Mouse (Mus musculus): Measurements from ENCODE around the gene Rpf1. TPM values are rescaled to one million over a fixed set of nuclear protein-coding genes. Genes with fewer than 3 reads are reported as not detected.

Gene Rpf1
- 10 to 100 TPM; 14.6 to 15.3 TPM for total RNA-seq (2021)

DNA sequence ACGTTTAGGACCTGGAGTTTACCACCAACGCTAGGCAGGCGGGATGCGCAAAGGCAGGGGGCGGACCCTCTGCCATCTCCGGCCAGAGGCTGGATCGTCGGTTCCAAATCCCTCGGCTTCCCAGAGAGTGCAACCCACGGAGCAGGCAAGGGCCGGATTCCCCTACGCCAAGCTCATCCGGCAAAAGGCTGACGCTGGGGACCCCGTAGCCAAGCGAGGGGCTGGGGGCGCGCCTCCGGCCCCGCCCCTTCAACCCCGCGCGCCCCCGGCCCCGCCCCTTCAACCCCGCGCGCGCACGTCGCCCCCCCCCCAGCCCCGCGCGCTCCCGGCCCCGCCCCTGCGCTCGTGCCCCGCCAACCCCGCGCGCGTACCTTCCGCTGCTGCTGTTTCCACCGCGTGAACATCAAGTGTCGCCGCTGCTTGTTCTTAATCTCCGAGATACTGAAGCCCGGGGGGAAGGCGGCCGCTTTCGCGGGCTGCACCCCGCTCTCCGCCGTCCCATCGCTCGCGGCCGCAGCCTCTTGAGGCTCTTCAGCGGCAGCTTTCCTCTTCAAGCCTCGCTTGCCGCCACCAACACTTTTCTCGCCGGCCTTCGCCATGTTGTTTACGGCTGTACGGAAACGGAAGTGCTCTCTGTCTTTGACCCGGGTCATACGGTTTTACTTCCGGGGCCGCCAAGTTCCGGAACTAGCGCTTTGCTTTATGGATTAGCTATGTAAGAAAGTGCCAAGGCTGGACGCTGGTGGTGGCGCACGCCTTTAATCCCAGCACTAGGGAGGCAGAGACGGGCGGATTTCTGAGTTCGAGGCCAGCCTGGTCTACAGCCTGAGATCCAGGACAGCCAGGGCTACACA lies at the start of gene Rpf1:
TSS of gene Rpf1 (minus strand) at position 632 of the 854 bp plus-strand sequence.
- intact Hi-C loops (cut with DNase I), result loop anchor here (5.0 kb wide), 1 partner anchor 261 kb away; no protein-coding TSS in a partner anchor
- DNase-seq (ENCODE audit: extremely low spot score in 1 of 2, low spot score in 2 of 2), result peak; percentile 90 to 93

DNA sequence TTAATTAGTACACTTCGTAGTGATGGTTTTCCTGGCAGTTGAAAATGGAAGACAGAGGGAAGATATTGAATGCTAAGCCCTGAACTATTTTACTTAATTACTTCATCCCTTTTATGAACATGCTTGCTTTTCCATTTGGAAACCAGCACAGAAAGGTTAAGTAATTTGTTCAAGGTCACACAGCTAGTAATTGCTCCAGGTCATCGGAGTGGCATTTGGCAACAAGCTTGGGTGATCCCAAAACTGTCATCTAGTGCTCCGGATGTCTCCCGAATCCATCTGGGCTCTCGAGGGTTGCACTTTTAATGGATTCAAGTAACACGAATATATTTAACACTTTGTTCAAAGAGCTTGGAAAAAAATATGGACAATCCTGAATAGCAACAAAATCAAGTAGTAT lies 49.7 kb upstream of the Rpf1 start:
- intact Hi-C loops (cut with DNase I), result no loop called here
- no peak for DNase-seq (ENCODE audit: extremely low spot score in 1 of 2, low spot score in 2 of 2)

DNA sequence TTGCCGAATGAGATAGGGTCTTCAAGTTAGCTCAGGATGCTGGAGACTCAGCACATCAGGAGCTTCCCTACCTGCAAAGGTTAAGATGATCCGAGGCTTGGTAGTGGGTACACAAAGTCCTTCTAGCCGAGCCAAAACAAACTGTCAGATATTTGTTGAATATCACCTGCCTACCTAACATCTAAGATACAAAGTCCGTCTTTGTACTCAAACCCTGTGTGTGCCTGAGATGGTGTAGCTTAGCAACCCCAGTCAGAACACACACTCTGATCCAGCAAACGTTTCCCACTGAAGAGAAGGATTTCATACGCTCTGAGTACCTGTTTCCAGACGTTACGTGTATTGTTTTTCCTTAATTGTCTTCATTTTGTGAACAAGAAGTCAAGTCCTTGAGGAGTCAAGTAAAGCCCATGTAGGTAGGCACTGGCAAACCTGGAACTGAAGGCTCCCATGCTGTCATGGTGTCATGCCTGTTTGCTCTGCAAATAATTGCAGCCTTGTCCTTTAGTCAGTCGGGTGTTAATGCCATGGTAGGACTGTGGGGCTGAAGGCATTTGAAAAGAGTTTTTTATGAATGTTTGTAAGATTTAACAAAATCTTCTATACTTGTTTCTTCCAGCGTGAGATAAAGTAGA lies 49.0 kb upstream of the Rpf1 start, which contains the start of gene Uox:
TSS of gene Uox (plus strand) at position 279 of the 635 bp plus-strand sequence.
- intact Hi-C loops (cut with DNase I), result no loop called here
- no peak for DNase-seq (ENCODE audit: extremely low spot score in 1 of 2, low spot score in 2 of 2)

DNA sequence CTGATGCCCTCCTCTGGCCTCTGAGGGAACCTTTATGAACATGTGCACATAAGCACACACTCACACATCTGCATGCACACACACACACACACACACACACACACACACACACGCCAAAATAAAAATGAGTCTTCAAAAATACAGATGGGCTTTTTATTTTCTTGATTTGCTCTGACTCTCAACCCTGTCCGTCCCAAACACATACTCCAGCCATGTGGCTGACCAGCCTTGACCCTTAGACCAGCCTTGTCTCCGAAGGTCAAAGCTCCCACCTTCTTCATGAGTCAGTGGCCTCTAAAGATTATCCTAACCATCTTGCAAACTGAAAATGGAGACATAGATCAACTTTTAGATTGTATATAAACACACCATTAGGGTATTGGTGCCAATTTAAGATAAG lies 48.4 kb upstream of the Rpf1 start:
- DNase-seq (ENCODE audit: extremely low spot score in 1 of 2, low spot score in 2 of 2), result no peak
- intact Hi-C loops (cut with DNase I), result loop anchor here (5.0 kb wide), 1 partner anchor 33 kb away; no protein-coding TSS in a partner anchor

DNA sequence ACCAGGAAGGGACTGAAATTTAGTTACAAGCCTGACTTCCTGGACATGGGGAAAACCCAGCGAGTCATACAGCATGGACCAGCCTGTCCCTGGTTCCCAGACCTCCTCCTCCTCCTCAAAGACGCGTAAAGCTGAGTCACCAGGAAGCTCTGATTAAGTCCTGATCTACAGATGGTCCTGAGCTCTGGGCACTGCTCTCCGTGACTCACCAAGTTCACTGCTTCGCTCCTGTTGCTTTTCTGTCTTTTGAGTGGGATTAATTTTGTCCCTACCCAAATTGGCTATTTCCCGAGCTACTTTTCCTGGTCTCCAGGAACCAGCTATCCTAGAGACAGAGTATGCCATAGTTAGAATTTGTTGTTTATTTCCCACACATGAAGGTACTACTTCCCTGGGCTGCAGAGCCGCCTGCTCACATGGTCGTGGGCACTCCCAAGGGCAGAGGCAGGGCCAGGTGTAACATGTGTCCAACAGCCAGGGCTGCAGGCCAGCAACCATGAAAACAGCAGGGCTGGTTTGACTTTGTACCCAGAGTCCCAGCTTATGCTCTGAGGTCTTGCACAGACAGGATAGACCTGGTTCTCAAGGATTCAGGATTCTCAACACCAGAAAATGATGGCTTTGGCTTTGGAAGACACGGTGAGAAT lies 46.8 kb upstream of the Rpf1 start:
- no peak for DNase-seq (ENCODE audit: extremely low spot score in 1 of 2, low spot score in 2 of 2)

DNA sequence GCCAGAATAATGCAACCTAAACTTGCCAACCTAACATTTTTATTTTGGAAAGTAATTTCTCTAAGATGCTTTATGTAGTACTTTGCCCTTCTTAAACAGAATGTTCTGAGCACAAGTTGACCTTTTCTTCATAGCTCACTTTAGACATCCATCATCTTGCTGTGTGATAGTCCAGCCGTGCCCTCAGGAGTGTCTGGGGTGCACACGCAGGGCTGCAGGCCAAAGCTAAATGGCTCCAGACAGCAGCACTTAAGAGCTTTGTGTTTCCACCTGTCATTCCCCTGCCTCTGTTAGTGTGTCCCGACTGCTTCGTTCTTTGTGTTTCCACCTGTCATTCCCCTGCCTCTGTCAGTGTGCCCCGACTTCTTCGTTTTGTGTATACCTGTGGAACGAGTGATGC lies 46.1 kb upstream of the Rpf1 start:
- DNase-seq (ENCODE audit: extremely low spot score in 1 of 2, low spot score in 2 of 2), result no peak
- intact Hi-C loops (cut with DNase I), result loop anchor here (5.0 kb wide), 1 partner anchor 35 kb away; no protein-coding TSS in a partner anchor

More for the DNA sequence above, 46.8 kb upstream of the Rpf1 start:
- intact Hi-C loops (cut with DNase I), result loop anchor here (5.0 kb wide), 1 partner anchor 34 kb away; no protein-coding TSS in a partner anchor

DNA sequence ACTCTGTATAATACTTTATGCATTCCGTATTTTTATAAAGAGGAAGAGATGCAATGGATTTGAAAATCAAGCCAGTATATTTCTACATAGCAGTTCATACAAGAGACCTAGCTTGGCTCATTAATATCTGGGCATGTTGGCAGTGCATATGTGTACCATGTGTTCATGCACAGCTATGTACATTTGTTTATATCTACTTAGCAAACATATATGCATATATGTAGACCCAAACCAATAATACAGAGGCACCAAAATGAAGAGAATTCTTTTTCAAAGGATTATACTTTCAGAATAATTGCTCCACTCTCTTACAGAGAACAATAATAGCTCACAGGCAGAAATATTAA lies 43.8 kb upstream of the Rpf1 start:
- DNase-seq (ENCODE audit: extremely low spot score in 1 of 2, low spot score in 2 of 2), result no peak
- intact Hi-C loops (cut with DNase I), result loop anchor here (2.0 to 5.0 kb wide), 2 partner anchors 37 to 220 kb away; no protein-coding TSS in a partner anchor

DNA sequence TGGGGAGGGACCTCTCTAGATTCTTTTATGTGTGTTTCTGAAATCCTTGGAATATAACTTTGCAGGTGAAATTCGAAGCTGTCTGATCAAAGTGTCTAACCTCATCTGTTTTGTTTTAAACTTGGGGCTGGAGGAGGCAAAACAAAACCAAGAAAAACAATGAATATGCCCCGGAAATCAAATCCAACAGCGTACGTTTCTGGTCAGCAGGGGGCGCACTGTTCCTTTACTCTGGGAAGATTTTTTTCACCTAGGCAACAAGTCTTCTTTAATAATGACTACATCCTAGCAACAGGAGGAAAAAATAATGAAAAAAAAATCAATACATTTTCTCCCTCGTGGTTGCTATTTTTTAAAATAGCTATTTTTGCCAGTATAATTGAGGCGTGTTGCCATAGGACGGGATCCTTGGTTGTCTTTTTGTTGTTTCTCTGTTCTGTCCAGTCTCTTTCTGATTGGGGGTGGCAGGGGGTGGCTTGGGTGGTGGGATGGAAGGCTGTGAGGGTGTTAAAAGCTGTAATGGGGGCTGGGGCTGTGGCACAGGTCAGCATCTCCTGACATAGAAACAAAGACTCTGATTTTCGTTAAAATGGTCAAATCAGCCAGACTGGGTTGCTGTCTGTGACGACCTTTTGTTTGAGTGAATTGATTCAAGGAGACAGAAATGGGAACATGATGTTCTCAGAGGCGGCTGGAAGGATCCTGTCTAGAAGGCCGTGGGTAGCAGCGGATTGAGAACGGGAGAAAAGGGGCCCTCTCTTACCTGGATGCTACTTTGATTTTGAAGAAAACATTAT lies 43.2 kb upstream of the Rpf1 start:
- intact Hi-C loops (cut with DNase I), result loop anchor here (2.0 to 5.0 kb wide), 4 partner anchors 38 to 220 kb away; no protein-coding TSS in a partner anchor
- DNase-seq (ENCODE audit: extremely low spot score in 1 of 2, low spot score in 2 of 2), result peak; percentile 82

DNA sequence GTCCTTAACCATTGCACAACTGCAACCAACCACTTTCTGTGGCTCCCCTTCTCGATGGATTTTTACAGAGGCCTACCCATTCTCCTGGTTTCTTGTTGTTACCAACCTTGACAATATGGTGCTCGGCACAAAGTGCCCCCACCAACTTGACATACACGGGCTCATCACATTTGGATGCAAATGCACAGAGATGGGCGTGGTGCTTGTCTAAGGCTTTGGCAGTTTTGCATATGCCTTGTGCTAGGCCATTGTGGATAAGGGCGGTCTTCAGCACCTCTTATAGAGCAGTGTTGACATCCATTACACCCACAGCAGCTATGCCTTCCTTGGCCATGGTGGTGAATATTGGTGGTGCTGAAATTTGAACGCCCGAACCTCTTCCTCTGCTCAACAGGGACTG lies 41.7 kb upstream of the Rpf1 start:
- DNase-seq (ENCODE audit: extremely low spot score in 1 of 2, low spot score in 2 of 2), result no peak
- intact Hi-C loops (cut with DNase I), result loop anchor here (5.0 kb wide), 2 partner anchors 154 to 204 kb away; no protein-coding TSS in a partner anchor

DNA sequence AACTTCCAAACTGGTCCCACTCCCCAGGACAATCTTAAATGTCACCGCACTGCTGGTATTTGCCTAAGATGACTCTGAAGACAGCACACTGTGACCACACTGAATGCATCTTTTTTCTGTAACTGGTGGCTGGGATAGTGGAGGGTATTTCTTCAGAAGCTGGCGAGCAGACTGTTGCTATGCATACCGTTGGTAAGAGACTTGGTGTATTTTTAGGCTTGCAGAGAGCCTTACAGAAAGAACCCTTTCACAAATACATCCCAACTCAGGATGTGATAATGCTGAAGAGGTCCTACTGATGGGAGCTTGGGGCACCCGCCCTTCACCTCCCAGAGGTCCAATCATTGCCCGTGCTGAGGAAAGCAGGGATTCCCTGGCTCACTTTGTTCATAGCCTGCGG lies 36.3 kb upstream of the Rpf1 start:
- intact Hi-C loops (cut with DNase I), result no loop called here
- peak in 1 of 2 experiments; percentile 38 for DNase-seq (ENCODE audit: extremely low spot score in 1 of 2, low spot score in 2 of 2)

DNA sequence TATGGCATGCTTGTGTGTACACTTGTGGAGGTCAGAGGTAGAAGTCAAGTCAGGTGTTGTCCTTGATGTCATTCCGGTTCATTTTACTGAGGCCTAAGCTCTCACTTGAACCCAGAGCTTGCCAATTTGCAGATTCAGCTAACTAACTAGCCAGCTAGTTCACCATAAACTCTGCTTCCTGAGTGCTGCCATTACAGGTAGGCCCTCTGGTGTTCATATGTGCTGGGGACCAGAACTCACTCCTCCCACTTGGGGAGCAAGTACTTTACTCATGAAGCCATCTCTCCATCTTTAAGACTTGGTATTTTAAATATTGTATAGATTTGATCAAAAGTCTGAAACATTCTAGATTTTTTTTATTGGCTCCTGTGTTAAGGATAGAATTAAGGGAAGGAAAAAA lies 35.3 kb upstream of the Rpf1 start:
- no peak for DNase-seq (ENCODE audit: extremely low spot score in 1 of 2, low spot score in 2 of 2)
- intact Hi-C loops (cut with DNase I), result no loop called here

DNA sequence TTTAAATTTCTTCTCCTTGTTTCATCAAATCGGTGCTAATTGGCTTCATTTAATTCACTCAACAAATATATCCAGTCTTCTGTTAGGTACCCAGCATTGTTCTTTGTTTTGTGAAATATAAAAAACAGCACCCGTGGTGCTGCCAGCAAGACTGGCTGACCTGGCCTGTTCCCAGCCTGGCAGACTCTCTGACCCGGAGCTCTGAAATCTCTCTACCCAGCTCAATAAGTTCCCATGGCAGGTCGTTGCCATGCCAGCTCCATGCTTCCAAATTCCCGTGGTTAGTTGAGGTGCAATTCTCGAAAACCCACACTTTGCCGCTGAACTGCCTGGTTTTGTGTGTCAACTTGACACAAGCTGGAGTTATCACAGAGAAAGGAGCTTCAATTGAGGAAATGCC lies 33.6 kb upstream of the Rpf1 start:
- no peak for DNase-seq (ENCODE audit: extremely low spot score in 1 of 2, low spot score in 2 of 2)
- intact Hi-C loops (cut with DNase I), result no loop called here

DNA sequence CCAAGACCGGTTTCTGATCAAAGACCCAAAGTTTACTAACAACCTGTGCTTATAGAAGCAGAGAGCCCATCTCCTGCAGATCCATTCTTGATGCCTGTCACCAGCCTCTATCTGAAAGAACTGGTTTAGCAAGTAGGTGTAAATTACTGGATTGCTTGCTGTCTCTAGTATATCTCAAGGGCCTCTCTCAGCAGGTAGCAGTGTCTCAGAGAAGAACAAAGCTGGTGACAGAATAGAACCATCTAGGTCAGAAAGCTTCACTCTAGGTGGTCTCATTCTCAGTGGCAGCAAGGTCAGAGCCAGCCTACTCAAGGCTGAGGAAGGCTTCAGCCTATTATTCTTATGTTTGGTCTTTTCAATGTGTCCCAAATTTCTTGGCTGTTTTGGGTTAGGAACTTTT lies 22.4 kb upstream of the Rpf1 start:
- intact Hi-C loops (cut with DNase I), result no loop called here
- no peak for DNase-seq (ENCODE audit: extremely low spot score in 1 of 2, low spot score in 2 of 2)

DNA sequence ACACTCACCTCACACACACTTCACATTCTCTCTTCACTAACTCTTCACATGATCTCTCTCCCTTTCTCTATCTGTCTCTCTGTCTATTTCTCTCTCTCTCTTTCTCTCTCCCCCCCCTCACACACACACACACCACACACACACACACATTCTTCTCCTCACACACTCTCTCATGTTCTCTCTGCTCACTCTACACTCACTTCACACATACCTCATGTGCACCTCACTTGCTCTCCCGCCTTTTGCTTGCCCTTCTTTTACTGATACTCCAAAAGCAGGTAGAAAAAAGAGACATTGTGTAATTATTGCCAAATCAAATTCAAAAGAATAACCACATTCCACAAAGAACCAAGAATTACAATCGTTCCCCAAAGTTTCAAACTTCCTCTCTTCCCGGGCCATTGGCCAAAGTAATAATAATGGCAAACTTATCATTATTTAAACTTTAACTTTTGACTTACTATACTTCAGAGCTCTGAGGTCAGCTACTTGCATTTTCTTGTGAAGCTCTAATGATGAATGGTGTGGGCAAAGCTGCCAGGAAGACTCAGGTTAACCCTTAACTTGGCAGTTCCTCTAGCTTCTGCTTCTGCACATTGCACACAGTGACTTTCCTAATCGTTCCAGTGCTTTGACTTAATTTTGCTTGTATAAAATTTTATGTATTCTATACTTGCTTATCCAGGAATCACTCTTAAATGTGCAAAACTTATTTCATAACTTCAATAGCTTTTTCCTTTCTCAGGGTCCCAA lies 19.5 kb upstream of the Rpf1 start:
- no peak for DNase-seq (ENCODE audit: extremely low spot score in 1 of 2, low spot score in 2 of 2)
- intact Hi-C loops (cut with DNase I), result no loop called here

DNA sequence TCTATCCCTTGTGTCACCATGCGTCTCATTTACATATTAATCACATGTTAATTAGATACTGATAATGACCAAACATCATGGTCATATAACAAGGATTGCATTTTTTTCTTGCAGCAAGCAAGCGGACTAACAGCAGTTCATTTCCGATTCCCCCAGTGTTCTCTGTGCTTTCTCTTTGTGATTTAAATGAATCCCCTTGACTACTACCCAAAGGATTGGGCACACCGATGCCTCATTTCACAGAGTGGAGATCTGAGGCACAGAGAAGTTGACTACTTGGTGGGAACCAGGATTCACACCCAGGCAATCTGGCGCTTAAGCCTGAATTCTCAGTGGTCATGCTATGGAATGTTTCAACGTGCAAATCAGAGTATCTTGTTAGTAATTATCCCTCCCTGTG lies 13.8 kb upstream of the Rpf1 start:
- intact Hi-C loops (cut with DNase I), result no loop called here
- no peak for DNase-seq (ENCODE audit: extremely low spot score in 1 of 2, low spot score in 2 of 2)

DNA sequence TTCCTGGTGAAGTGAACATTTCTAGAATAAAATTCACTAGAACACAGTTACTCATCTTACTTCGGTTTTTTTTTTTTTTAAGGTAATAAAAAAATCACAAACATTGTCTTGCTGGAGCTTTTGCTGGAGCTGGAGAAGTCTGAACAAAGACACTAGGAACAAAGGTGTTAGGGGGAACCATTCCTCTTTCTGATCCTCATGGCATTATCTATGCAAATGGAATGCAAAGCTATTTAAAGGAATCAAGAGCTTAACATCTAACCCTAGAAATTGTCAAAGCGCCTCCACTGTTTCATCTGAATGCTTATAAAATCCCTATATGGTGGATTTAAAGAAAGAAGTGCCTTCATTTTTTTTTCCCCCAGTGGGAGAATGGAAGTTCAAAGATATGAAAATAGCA lies 7.1 kb upstream of the Rpf1 start:
- intact Hi-C loops (cut with DNase I), result no loop called here
- no peak for DNase-seq (ENCODE audit: extremely low spot score in 1 of 2, low spot score in 2 of 2)

DNA sequence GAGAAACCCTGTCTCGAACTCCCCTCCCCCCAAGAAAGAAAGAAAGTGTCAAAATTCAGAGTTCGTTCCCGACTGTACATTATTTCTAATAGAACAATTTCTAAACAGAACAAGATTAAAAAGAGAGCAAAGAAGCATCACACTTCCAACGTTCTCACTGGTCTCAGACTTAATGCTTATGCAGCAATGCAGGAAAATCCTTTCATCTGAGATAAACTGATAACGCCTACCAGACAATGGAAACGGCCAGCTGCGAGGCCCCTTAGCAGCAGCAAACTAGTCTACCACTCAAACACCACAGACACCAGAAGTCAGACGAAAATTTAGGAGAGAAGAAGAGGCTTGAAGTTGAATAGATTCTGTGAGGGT lies 407 bp upstream of the Rpf1 start:
- intact Hi-C loops (cut with DNase I), result loop anchor here (5.0 kb wide), 1 partner anchor 261 kb away; no protein-coding TSS in a partner anchor
- DNase-seq (ENCODE audit: extremely low spot score in 1 of 2, low spot score in 2 of 2), result no peak

DNA sequence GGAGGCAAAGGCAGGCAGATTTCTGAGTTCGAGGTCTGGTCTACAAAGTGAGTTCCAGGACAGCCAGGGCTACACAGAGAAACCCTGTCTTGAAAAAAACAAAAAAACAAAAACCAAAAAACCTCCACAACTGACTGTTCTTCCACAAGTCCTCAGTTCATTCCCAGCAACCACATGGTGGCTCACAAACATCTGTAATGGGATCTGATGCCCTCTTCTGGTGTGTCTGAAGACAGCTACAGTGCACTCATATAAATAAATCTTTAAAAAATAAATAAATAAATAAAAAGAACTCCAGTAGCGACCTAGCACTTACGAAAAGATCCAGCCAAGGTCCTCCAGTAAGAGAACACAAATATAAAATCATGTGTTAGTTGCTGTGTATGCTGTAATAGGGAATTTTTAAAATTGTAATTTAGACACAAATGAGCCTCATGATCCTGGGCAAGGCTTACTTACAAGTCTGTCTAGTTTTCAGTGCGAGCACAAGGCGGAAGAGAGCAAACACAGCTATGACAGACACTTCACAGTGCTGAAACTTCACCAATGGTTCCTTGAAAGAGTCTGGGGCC lies 917 bp downstream of the Rpf1 start:
- intact Hi-C loops (cut with DNase I), result loop anchor here (5.0 kb wide), 1 partner anchor 262 kb away; no protein-coding TSS in a partner anchor
- no peak for DNase-seq (ENCODE audit: extremely low spot score in 1 of 2, low spot score in 2 of 2)

All from left cerebral cortex, postnatal 10 days (tissue).